Mouse (Mus musculus) layer of hippocampus, postnatal 14 days (tissue): ENCODE measurements at regions not wholly inside any gene's neighbourhood (a gene's known extent, or its start where the extent isn't known, plus 50 kb on each side); places are given as distances from the start of the nearest gene placed in this dataset.
A peak's percentile ranks its signal among the peaks of the same experiment; 100 is the strongest.

Experiments used
- DNase-seq, 2 experiments: peaks; one replicate each; pipeline ENCODE4 v3.0.0; 2021 to 2022; ENCODE audit warnings: low spot score in 2 of 2, mixed read lengths in 1 of 2

DNA sequence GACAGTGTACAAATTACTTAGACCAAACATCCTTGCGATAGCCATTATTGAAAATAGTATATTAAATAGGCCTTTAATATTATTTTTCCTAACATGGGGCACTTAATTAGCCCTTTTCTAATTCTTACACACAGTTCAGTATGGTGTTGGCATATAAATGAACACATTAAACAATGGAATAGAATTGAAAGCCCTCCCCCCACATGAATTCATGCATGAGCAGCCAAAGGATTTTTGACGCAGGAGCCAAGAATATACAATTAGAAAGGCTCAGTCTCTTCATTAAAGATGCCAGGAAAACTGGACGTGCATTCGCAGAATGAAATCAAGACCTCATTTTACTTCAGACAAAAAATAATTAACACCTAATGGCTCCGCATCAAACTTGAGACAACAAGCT lies 172.9 kb upstream of the Phactr1 start:
- no peak for DNase-seq

DNA sequence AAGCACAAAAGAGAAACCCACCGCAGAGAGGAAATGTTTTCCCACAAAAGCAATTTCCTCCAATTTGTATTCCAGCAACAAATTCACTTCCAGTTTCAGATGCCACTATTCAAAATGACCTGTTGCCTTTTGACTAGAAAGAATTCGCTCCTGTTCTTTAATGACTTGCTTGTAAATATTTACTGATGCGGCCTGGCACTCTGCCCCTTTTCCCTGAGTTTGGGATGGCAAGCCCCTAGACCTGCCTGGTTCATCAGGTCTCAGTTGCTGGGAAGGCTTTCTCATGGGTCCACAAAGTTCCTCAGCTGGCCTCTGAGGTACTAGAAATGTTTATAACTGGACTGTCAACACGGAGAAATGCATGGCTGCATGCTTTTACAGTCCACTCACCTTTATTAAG lies 161.7 kb upstream of the Phactr1 start:
- no peak for DNase-seq

DNA sequence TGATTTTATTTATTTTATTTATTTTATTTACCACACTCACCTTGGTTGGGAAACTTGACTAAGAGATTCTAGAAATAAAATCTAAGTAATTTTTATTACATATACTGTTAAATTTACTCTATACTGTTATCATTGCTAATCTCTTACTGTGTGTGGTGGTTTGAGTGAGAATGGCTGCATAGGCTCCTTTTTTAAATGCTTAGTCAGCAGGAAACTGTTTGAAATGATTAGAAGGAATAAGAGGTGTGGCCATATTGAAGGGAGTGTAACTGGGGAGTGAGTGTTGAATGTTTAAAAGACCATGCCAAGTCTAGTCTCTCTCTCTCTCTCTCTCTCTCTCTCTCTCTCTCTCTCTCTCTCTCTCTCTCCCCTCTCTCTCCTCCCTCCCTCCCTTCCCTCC lies 157.9 kb upstream of the Phactr1 start:
- DNase-seq: no peak

DNA sequence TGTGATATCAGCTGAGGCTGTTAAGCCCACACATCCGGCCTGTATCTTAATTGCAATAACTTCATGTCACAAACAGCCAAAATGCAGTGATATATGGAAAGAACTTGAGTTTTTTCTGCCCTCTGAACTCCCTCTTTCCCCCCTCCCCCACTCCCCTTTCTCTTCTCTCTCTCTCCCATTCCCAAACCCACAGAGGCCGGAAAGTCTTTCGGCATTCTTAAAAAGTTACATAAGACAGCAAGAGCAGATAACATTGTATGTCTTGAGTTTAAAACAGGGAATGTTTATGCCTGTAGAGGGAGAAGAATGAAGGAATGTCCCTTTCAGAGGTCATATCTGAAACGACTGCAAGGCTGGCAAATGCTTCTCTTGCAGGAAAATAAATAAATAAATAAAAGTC lies 154.3 kb upstream of the Phactr1 start:
- no peak for DNase-seq

DNA sequence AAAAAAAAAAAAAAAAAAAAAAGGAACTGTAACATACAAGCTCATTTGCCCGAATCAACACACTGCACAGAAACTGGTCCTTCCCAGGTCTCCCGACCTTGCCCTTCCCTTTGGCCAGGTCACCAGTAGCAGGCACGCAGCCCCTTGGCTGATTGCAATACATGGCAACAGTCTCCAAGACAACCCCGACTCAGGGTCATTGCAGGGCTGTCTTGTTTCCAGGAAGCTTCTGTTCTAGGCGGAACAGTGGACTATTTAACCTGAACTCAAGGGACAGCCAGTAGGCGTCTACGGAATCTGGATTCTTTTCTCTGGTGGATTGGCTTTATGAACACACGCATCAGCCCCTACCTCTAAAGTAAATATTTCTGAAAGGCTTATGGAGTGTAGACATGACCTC lies 153.5 kb upstream of the Phactr1 start:
- peak in 1 of 2 experiments; percentile 23 for DNase-seq

DNA sequence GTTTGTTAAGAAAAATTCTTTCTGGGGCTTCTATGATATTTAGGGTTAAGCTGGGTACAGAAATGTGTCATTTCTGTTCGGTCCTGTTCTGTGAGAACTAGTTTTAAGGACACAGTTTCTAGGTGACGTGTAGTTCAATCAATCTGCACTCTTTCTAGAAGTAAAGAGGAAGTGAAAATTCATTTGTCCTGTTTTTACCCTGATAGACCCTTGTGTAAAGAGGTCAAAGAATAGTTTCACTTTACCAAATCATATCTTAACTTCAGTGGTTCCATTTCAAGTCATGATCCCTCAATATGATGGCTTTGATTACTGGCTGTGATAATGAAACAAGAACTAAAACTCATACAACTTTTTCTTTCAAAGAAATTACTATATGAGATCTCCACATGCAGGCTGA lies 152.3 kb upstream of the Phactr1 start:
- no peak for DNase-seq

DNA sequence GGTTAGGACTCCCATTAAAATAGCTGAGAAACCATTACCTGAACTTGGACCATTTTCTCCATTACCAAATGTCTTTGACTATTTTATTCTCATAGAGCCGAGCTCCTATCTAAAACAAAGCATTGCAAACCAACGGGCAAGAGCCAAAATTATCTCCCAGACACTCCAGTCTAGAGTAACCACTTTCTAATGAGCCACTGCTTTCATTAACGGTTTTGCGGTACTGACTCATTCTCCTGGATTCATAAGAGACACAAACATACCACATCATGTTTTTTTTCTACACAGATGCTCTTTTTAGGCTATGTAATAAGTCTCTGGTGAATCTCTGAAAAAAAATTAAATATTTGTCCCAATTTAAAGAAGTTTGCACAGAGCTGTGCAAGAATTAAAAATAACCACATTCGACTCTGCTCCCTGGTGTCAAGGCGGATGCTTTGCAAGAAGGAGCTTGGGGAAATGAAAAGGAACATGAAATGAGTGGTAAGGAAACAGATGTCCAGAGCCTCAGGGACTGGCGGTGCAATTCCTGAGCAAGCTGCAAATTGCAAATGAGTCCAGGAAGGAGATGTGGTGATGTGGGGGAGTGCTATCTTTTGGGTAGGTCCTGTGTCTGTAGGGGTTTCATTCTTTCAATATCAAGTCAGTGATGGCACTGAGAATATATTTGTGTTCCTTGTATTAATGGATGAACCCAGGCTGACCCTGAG lies 143.8 kb upstream of the Phactr1 start:
- DNase-seq: peak in 1 of 2 experiments; percentile 25

DNA sequence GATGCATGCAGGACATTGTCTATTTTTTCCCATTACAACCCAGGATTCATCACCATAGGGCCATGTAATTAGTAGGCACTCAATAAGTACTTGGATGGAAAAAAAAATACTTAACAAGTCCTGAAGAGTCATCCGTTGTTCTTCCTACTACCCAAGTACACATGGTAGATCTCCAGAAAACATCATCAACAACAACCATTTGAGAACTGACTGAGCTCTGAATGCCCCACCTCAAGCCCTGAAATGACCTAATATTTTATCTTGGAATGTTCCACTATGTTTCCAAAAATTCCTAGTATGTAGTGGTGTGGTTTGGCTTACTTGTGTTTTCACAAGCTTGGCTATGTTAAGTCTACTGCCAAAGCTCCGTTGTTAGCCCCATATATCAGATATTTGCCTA lies 142.4 kb upstream of the Phactr1 start:
- DNase-seq: no peak

DNA sequence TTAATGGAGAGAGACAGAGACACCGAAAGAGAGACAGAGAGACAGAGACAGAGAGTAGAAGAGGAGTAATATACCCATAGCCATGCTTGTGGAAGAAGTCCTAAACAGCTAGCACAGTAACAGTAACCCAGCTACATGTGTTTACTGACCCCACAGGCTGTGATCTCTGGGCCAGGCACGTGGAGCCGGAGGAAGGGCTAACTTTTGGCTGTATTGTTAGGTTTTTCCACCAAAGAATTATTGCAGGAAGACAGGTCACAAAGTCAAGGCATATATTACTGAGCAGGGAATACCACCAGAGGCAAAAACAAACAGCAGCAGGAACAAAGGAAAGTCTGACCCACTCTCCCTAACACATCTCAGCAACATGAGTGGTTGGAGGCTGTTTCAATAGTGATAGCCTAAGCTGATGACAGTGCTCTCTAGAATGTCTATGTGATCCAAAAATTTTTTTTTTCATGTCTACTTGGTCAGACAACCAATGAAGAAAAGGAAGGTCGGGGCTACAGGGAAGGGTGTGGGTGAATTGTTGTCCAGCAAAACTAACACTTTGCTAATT lies 135.8 kb upstream of the Phactr1 start:
- DNase-seq: no peak

DNA sequence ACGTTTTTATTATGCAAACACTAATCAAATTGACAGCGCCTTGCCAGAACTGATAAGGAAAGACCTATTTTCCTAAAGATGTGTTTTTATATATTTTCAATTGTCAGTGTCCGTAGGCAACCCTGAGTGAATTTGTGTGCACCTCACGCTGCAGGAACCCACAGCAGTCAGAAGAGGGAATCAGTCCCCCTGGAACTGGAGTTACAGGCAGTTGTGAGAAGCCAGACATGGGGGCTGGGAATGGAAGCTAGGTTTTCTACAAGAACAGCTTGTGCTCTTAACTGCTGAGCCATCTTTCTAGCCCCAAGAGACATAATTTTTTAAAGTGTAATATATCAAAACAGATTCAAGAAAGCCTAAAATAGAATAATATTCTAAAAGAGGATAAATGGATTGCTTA lies 134.0 kb upstream of the Phactr1 start:
- peak in 1 of 2 experiments; percentile 28 for DNase-seq

DNA sequence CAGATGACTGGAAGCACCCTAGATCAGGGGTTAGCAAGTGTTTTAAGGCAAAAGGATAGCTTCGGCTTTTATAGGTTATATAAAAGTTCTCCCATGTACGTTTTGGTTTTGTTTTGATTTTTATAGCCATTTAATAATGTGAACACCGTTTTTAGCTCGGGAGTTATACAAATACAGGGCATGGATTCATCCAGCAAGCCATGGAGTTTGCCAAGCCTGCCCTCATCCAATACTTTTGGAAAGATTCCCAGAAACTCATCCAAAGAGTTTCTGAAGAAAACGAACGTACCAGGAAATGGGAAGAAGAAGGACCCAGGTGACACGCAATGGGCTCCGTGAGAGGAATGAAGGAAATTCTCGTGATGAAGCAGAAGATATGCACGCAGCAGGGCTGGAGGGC lies 133.6 kb upstream of the Phactr1 start:
- DNase-seq: peak in 1 of 2 experiments; percentile 9

DNA sequence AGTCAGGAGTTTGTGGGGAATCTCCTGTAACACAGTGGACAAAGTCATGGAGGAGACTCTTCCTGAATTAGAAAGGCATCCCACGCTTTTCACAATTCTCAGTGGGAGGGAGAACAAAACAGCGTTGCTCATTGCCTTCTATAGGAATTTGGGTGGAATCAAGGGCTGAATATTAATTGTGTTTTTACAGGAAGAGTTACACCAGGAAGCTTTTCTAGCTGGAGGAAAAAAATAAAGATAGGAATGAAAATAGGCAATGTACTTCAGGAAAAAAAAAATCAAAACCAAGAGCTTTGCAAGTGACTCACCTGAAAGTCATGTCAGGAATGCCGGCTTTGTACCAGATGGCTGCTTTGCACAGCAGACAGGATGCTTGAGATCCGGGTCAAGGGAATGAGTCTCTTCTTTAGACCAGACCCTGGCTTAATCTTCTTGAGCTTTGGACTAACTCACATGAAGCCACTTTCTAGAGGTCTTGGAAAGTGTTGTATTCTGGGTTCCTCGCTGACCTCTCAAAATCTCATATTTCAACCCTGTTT lies 131.3 kb upstream of the Phactr1 start:
- no peak for DNase-seq

DNA sequence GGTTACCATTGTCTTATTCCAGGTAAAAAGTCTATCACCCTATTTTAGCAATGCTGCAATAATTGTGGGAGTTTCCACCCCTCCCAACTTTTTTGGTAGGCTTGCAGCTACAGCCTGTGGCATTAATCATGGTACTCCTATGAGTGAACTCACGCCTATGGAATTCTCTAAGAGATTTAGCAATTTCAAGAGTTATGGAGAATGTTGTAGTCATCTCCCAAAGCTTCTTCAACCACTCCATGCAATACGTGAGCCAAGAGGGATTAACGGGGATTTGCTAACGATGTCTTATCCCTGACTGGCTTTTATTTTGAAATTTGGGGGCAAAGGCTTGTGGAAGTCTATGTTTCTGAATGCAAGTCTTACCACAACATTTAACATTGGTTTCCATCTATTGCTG lies 125.5 kb upstream of the Phactr1 start:
- no peak for DNase-seq

DNA sequence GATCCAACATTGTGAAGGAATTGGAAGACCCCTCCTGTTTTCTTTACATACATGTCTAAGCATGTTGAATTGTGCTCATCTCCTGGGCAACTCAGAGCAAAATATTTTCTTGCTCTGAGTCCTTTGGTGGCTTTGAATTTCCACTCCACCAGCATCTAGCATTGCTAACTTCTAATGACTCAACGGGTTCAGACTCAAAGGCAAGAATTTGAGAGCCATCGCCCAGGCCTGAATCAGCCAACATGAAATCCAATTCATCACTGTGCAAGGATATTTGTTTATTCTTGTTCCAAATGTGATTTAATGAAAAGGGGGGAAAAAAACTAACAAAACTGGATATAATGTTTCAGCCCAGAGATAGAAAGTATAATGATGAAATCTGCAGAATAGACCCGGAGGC lies 121.9 kb upstream of the Phactr1 start:
- no peak for DNase-seq

DNA sequence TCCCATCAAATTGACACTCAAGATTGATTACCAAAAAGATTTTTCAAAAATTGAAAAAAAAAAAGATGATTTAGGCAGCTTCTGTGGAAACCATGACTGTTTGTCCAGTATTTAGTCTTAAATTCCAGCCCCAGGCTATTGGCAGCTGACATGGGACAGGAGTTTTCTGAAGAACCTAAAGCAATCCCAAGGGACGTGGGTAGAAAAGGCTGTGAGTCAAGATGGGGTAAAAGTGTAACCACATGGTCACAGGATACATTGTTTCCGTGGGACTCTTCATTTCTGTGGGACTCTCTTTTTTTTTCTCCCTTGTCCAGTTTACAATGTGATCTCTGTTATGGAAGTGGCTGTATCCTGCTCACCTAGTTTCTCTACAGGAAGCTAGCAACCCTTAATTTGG lies 119.0 kb upstream of the Phactr1 start:
- DNase-seq: no peak

DNA sequence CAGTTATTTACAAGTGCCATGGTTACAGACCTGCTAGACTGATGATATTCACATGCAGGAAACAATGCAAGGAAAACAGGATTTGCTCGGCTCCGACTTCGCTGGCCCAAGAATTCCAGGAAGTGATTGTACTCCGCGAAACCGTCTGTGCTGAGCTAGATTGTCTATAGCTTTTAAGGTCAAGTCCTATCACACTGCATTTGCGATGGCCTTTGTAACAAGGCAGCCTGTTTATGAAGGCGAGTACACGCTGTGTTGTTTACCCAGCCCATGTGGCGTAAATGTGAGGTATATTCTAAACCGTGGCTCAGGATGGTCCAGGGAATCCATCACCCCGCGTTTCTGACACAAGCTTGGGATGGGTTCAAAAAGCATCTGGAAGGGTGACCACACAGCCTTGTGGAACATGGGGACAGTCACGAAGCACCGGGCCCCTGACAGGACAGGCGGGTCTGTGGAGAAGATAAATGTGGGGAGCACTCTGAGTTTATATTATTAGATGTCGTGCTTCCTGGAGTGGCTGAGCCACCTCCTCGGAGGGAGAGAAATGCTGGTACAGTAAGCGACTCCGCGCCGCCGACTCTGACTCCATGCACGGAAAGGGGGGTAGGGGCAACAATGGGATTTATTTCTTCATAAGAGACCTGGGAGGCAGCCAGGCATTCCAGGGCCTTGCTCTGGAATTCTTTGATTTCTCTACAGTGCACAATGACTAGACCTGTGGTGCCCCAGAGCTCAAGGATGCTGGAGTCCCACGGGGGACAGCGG lies 114.9 kb upstream of the Phactr1 start:
- DNase-seq: no peak

DNA sequence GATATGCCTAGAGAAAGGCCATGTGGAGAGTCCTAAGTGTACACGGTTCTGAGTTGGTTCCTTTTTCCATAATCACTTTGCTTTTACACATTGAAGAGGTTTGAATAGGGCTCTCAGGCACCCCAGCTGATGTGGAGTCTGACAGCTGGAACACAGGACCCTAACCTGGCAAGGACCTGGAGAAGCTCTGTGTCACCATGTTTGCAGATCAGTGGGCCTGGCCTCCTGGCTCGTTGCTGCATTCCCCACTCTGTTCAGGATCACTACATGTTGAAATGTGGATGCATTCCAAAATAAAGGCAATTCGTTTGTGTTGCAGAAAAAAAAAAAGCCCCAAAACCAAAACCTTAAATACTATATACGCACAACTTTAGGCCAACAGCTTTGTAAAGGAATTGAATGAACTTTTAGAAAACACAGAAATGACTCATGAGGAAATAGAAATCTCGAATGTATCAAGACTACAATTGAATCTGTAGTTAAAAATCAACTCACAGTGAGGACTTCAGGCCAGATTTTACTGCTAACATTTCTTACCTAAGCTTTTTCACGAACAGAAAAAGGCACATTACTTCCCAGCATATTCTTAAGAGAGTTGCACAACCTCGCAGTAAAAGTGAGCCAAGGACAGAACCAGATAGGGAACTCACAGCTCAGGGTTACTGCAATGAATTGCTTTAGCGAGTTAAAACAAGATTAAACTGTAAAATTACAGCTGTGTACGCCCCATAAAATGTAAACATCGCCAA lies 109.6 kb upstream of the Phactr1 start:
- no peak for DNase-seq

DNA sequence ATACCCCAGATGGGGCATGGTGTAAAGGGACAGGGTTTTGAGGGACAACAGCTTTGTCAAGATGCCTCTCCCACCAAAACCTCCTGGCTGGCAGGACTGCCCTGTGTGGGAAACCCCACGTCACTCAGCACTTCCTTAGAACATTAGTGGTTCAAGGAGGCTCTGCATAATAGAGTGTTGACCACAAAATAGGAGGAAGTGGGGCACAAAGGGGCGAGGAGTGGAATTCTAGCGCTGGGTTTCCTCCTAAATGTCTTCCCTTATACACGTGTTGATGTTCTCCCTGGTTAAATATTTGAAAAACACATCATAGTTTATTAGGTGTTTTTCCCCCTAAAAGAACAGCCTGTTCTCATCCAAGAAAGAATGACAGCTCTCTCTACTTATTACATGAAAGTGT lies 106.2 kb upstream of the Phactr1 start:
- no peak for DNase-seq

DNA sequence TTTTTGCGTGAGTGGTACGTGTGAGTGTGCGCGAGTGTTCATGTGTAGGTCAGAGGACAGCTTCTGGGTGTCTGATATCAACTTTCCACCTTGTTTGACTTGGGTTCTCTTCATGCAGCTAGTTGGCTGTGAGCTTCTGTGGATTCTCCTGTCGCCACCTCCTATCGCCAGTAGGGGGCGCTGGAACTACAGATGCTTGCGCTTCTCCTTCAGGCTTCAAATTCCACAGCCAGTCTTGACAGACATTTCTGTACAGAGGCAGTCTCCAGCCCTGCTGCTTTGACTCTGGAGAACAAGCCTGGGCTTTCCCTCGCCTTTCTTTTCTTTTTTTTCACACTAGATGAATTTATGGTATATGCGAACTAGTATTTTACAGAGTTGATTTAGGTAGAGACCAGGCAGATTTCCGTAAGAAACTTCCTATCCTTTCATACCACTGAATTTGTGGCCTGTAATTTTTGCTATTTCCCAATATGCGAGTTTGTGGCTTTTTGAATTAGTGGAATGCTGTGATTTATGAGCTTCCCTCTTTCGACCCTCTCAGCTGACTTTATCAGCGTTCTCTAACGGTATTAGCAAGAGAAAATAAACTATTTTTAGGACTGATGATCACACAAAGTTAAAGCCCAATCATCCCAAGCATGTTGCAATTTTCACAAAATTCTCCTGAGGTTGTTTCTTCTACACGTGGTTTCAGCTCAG lies 104.5 kb upstream of the Phactr1 start:
- peak; percentile 75 to 86 for DNase-seq

DNA sequence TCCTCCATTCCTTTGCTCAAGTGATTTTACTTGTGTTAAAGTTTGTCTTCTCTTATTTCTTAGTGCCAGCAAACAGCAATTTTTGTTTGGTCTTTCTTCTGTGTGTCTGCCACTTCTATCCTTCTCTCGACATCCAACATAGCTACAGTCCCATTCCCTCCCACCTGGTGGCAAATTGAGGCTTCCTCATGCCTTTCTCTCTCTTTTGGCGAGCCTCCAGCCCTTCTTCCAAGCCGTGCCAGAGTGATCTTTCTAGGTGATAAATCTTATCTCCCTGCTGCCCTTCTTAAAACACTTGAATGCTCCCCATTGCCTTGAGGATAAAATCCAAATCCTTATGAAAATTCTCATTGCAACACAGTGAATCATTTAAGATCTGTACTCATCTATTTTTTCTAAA lies 101.0 kb upstream of the Phactr1 start:
- no peak for DNase-seq

DNA sequence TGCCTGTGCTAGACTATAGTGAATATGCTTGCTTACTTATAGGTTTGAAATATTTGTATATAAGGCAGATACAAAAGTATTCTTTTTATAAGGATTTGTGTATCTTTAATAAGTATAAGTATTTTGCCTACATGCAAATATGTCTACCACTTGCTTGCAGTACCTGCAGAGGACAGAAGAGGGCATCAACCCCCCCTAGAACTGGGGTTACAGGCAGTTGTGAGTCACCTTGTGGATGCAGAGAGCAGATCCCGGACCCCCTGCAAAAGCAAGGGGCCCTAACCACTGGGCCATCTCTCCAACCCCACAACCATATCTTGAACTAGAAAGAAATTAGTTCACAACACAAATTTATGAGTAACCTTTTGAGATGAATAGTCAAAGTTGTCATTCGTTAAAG lies 91.3 kb upstream of the Phactr1 start:
- DNase-seq: no peak
